Mouse (Mus musculus): ENCODE measurements at regions not wholly inside any gene's neighbourhood (a gene's known extent, or its start where the extent isn't known, plus 50 kb on each side); places are given as distances from the start of the nearest gene placed in this dataset.

GRCm38 (mm10) chr8:64317815-64318214 lies 111.7 kb upstream of the Tll1 start:
- Histone ChIP-seq H3K79me3 (ENCODE audit: low read depth) (no peaks in the 10 kb centered on the region), H3ac (ENCODE audit: control insufficient read depth, insufficient read length, low read depth) (no peak overlapping the region), H3K79me2 (ENCODE audit: control insufficient read depth, insufficient read depth) (no peaks in the 10 kb centered on the region), H3K4me3 (ENCODE audit: insufficient read depth, poor library complexity, severe bottlenecking) (no peak overlapping the region), H3K36me3 (ENCODE audit: control insufficient read depth, insufficient read depth) (no peaks in the 10 kb centered on the region), H3K27me3 (ENCODE audit: control insufficient read depth, insufficient read depth, insufficient read length) (no peaks in the 10 kb centered on the region)
- no peak for TF ChIP-seq MYOD1 (IDR thresholded peaks at IDR 0.05; ENCODE audit: control insufficient read depth, insufficient read length, low read depth)
- no peak for TF ChIP-seq MAX (IDR thresholded peaks at IDR 0.05)
- TF ChIP-seq MYOG (IDR thresholded peaks at IDR 0.05; ENCODE audit: control insufficient read depth, extremely low read depth, insufficient read length): no peak
- no peak for TF ChIP-seq CTCF (IDR thresholded peaks at IDR 0.05; ENCODE audit: control insufficient read depth, insufficient read depth, insufficient read length)
- no peak for TF ChIP-seq FOSL1 (IDR thresholded peaks at IDR 0.05; ENCODE audit: insufficient read depth, low read length, poor library complexity, severe bottlenecking)
- no peak for TF ChIP-seq USF1 (IDR thresholded peaks at IDR 0.05; ENCODE audit: low read depth)
- no peak for TF ChIP-seq CEBPB (IDR thresholded peaks at IDR 0.05; ENCODE audit: low read depth)

- TF ChIP-seq MYOD1 (IDR thresholded peaks at IDR 0.05; ENCODE audit: control insufficient read depth, insufficient read length, low read depth) (no peak), FOSL1 (IDR thresholded peaks at IDR 0.05; ENCODE audit: insufficient read depth, low read length, poor library complexity, severe bottlenecking) (no peak), CEBPB (IDR thresholded peaks at IDR 0.05; ENCODE audit: low read depth) (no peak), USF1 (IDR thresholded peaks at IDR 0.05; ENCODE audit: low read depth) (no peak), CTCF (IDR thresholded peaks at IDR 0.05; ENCODE audit: control insufficient read depth, insufficient read depth, insufficient read length) (no peak), MYOG (IDR thresholded peaks at IDR 0.05; ENCODE audit: control insufficient read depth, extremely low read depth, insufficient read length) (no peak), MAX (IDR thresholded peaks at IDR 0.05) (no peak)
- H3K36me3 ChIP-seq (ENCODE audit: control insufficient read depth, insufficient read depth): no peaks in the 10 kb centered on the region
- no peaks in the 10 kb centered on the region for H3K27me3 ChIP-seq (ENCODE audit: control insufficient read depth, insufficient read depth, insufficient read length)
- no peak overlapping the region for H3K4me3 ChIP-seq (ENCODE audit: insufficient read depth, poor library complexity, severe bottlenecking)
- H3K79me3 ChIP-seq (ENCODE audit: low read depth): no peaks in the 10 kb centered on the region
- no peaks in the 10 kb centered on the region for H3K79me2 ChIP-seq (ENCODE audit: control insufficient read depth, insufficient read depth)
- no peak overlapping the region for H3ac ChIP-seq (ENCODE audit: control insufficient read depth, insufficient read length, low read depth)
Observed at GRCm38 (mm10) chr8:64307995-64308394, 101.9 kb upstream of the Tll1 start.

GRCm38 (mm10) chr8:64282806-64283205 lies 76.7 kb upstream of the Tll1 start:
- H3K79me2 ChIP-seq (ENCODE audit: control insufficient read depth, insufficient read depth): no peaks in the 10 kb centered on the region
- no peaks in the 10 kb centered on the region for H3K27me3 ChIP-seq (ENCODE audit: control insufficient read depth, insufficient read depth, insufficient read length)
- H3K79me3 ChIP-seq (ENCODE audit: low read depth): no peaks in the 10 kb centered on the region
- H3ac ChIP-seq (ENCODE audit: control insufficient read depth, insufficient read length, low read depth): no peak overlapping the region
- no peaks in the 10 kb centered on the region for H3K36me3 ChIP-seq (ENCODE audit: control insufficient read depth, insufficient read depth)
- no peak for TF ChIP-seq MYOD1 (IDR thresholded peaks at IDR 0.05; ENCODE audit: control insufficient read depth, insufficient read length, low read depth)
- TF ChIP-seq FOSL1 (IDR thresholded peaks at IDR 0.05; ENCODE audit: insufficient read depth, low read length, poor library complexity, severe bottlenecking): no peak
- TF ChIP-seq USF1 (IDR thresholded peaks at IDR 0.05; ENCODE audit: low read depth): no peak
- no peak for TF ChIP-seq CEBPB (IDR thresholded peaks at IDR 0.05; ENCODE audit: low read depth)
- TF ChIP-seq MAX (IDR thresholded peaks at IDR 0.05): no peak
- no peak overlapping the region for H3K4me3 ChIP-seq (ENCODE audit: insufficient read depth, poor library complexity, severe bottlenecking)

- TF ChIP-seq MAX (IDR thresholded peaks at IDR 0.05) (no peak), FOSL1 (IDR thresholded peaks at IDR 0.05; ENCODE audit: insufficient read depth, low read length, poor library complexity, severe bottlenecking) (no peak), MYOD1 (IDR thresholded peaks at IDR 0.05; ENCODE audit: control insufficient read depth, insufficient read length, low read depth) (no peak), CTCF (IDR thresholded peaks at IDR 0.05; ENCODE audit: control insufficient read depth, insufficient read depth, insufficient read length) (no peak), CEBPB (IDR thresholded peaks at IDR 0.05; ENCODE audit: low read depth) (no peak), MYOG (IDR thresholded peaks at IDR 0.05; ENCODE audit: control insufficient read depth, extremely low read depth, insufficient read length) (no peak), USF1 (IDR thresholded peaks at IDR 0.05; ENCODE audit: low read depth) (no peak)
- Histone ChIP-seq H3K79me3 (ENCODE audit: low read depth) (no peaks in the 10 kb centered on the region), H3K36me3 (ENCODE audit: control insufficient read depth, insufficient read depth) (no peaks in the 10 kb centered on the region), H3K27me3 (ENCODE audit: control insufficient read depth, insufficient read depth, insufficient read length) (no peaks in the 10 kb centered on the region), H3K79me2 (ENCODE audit: control insufficient read depth, insufficient read depth) (no peaks in the 10 kb centered on the region), H3K4me3 (ENCODE audit: insufficient read depth, poor library complexity, severe bottlenecking) (no peak overlapping the region), H3ac (ENCODE audit: control insufficient read depth, insufficient read length, low read depth) (no peak overlapping the region)
Observed at GRCm38 (mm10) chr8:64281598-64281997, 75.5 kb upstream of the Tll1 start.

GRCm38 (mm10) chr8:64280391-64280790 lies 74.3 kb upstream of the Tll1 start:
- H3K79me3 ChIP-seq (ENCODE audit: low read depth): no peaks in the 10 kb centered on the region
- H3K4me3 ChIP-seq (ENCODE audit: insufficient read depth, poor library complexity, severe bottlenecking): no peak overlapping the region
- TF ChIP-seq MAX (IDR thresholded peaks at IDR 0.05) (no peak), FOSL1 (IDR thresholded peaks at IDR 0.05; ENCODE audit: insufficient read depth, low read length, poor library complexity, severe bottlenecking) (no peak), USF1 (IDR thresholded peaks at IDR 0.05; ENCODE audit: low read depth) (no peak), CEBPB (IDR thresholded peaks at IDR 0.05; ENCODE audit: low read depth) (no peak), CTCF (IDR thresholded peaks at IDR 0.05; ENCODE audit: control insufficient read depth, insufficient read depth, insufficient read length) (no peak), MYOG (IDR thresholded peaks at IDR 0.05; ENCODE audit: control insufficient read depth, extremely low read depth, insufficient read length) (no peak), MYOD1 (IDR thresholded peaks at IDR 0.05; ENCODE audit: control insufficient read depth, insufficient read length, low read depth) (no peak)
- no peaks in the 10 kb centered on the region for H3K36me3 ChIP-seq (ENCODE audit: control insufficient read depth, insufficient read depth)
- H3ac ChIP-seq (ENCODE audit: control insufficient read depth, insufficient read length, low read depth): no peak overlapping the region
- no peaks in the 10 kb centered on the region for H3K79me2 ChIP-seq (ENCODE audit: control insufficient read depth, insufficient read depth)
- H3K27me3 ChIP-seq (ENCODE audit: control insufficient read depth, insufficient read depth, insufficient read length): no peaks in the 10 kb centered on the region

- H3K36me3 ChIP-seq (ENCODE audit: control insufficient read depth, insufficient read depth): no peaks in the 10 kb centered on the region
- H3K79me2 ChIP-seq (ENCODE audit: control insufficient read depth, insufficient read depth): no peaks in the 10 kb centered on the region
- no peaks in the 10 kb centered on the region for H3K79me3 ChIP-seq (ENCODE audit: low read depth)
- H3K27me3 ChIP-seq (ENCODE audit: control insufficient read depth, insufficient read depth, insufficient read length): no peaks in the 10 kb centered on the region
- H3ac ChIP-seq (ENCODE audit: control insufficient read depth, insufficient read length, low read depth): no peak overlapping the region
- H3K4me3 ChIP-seq (ENCODE audit: insufficient read depth, poor library complexity, severe bottlenecking): no peak overlapping the region
- no peak for TF ChIP-seq MYOD1 (IDR thresholded peaks at IDR 0.05; ENCODE audit: control insufficient read depth, insufficient read length, low read depth)
- TF ChIP-seq CTCF (IDR thresholded peaks at IDR 0.05; ENCODE audit: control insufficient read depth, insufficient read depth, insufficient read length): no peak
- TF ChIP-seq MAX (IDR thresholded peaks at IDR 0.05): no peak
- no peak for TF ChIP-seq CEBPB (IDR thresholded peaks at IDR 0.05; ENCODE audit: low read depth)
- TF ChIP-seq USF1 (IDR thresholded peaks at IDR 0.05; ENCODE audit: low read depth): no peak
- no peak for TF ChIP-seq MYOG (IDR thresholded peaks at IDR 0.05; ENCODE audit: control insufficient read depth, extremely low read depth, insufficient read length)
- no peak for TF ChIP-seq FOSL1 (IDR thresholded peaks at IDR 0.05; ENCODE audit: insufficient read depth, low read length, poor library complexity, severe bottlenecking)
Observed at GRCm38 (mm10) chr8:64276058-64276457, 70.0 kb upstream of the Tll1 start.
